Mouse (Mus musculus) layer of hippocampus, adult 8-10 months (tissue): ENCODE results near the gene Nutm2. TPM values are rescaled to one million over a fixed set of nuclear protein-coding genes. Genes with fewer than 3 reads are reported as not detected.
"Not testable (repeated sequence)": the region's sequence is repeated elsewhere in the genome, so short reads cannot be mapped to it uniquely, and the experiment has no call there.

Source experiments
- DNase-seq, 2 experiments: peaks; one replicate each; pipeline ENCODE4 v3.0.0; 2022; ENCODE audit warnings: low spot score in 2 of 2
- total RNA-seq, 4 experiments: library from RNA; stranded (reverse); gene quantifications; 2 replicates each; pipeline ENCODE4 v1.2.4; 2022

Gene Nutm2
- not detected for total RNA-seq

- DNase-seq = no peak
Measured at GRCm38 (mm10) chr13:50467007-50467406, at the start of gene Nutm2. TSS of gene Nutm2 (plus strand) at chr13:50467307.

- DNase-seq = peak; percentile 64 to 78
Measured at GRCm38 (mm10) chr13:50417389-50418183, 49.5 kb upstream of the Nutm2 start, which contains the start of gene Fbxw17. TSS of gene Fbxw17 (plus strand) at chr13:50417864.

- DNase-seq = no peak
Measured at GRCm38 (mm10) chr13:50418421-50418820, 48.7 kb upstream of the Nutm2 start.

- no peak for DNase-seq
Measured at GRCm38 (mm10) chr13:50423625-50424209, 43.4 kb upstream of the Nutm2 start.

GRCm38 (mm10) chr13:50424517-50424916 is 42.6 kb upstream of the Nutm2 start:
- no peak for DNase-seq

GRCm38 (mm10) chr13:50426686-50427085 is 40.4 kb upstream of the Nutm2 start:
- no peak for DNase-seq

GRCm38 (mm10) chr13:50443812-50444211 is 23.3 kb upstream of the Nutm2 start, which contains the start of gene Gm47429:
TSS of gene Gm47429 (minus strand) at chr13:50443912.
- DNase-seq = no peak

GRCm38 (mm10) chr13:50445261-50445660 is 21.8 kb upstream of the Nutm2 start:
- no peak for DNase-seq

- DNase-seq = not testable (repeated sequence)
Measured at GRCm38 (mm10) chr13:50452266-50452665, 14.8 kb upstream of the Nutm2 start.

- DNase-seq = no peak
Measured at GRCm38 (mm10) chr13:50453426-50453825, 13.7 kb upstream of the Nutm2 start.

- not testable (repeated sequence) for DNase-seq
Measured at GRCm38 (mm10) chr13:50460433-50460832, 6.7 kb upstream of the Nutm2 start.

GRCm38 (mm10) chr13:50464621-50465562 is 2.2 kb upstream of the Nutm2 start:
- no peak for DNase-seq

- DNase-seq = not testable (repeated sequence)
Measured at GRCm38 (mm10) chr13:50488510-50488909, 21.4 kb downstream of the Nutm2 start.

- not testable (repeated sequence) for DNase-seq
Measured at GRCm38 (mm10) chr13:50510470-50511343, 43.6 kb downstream of the Nutm2 start.

Other genes with a start within 250 kb of the Nutm2 start
- gene Gm906, start 217.0 kb upstream of the Nutm2 start, total RNA-seq = not detected
- gene Fbxw17, start 49.4 kb upstream of the Nutm2 start, total RNA-seq = 10 to 100 TPM; 16.3 to 22.3 (median 19.1) TPM
- gene Gm47429, start 23.4 kb upstream of the Nutm2 start, total RNA-seq = not detected
- not detected for gene Gm904, start 175.9 kb downstream of the Nutm2 start, total RNA-seq
- not detected for gene Gm8765, start 231.0 kb downstream of the Nutm2 start, total RNA-seq